ENCODE assay signal across 21 mouse cellular contexts in the genomic region with DNA sequence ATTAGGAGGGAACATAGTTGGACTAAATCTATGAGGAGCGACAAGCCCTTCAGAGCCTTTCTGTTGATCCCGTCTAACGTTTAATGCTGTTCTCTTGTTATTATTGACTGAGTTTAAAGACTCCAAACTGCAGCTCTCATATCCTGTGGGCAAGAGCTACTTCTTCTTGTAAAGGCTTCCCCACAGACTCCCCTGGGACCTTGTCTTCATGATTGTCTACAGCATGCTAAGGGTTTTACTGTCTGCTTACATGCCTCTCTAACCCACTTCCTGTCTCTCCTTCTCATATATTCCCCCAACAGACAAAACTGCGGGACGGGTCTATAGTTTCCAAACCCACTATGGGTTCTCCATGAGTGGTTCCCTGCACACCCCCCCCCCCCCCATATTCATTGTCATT. TPM values are rescaled to one million over a fixed set of nuclear protein-coding genes. Genes with fewer than 3 reads are reported as not detected.
DNase-seq lines count a peak whose midpoint lies in the region; ATAC-seq and TF ChIP-seq lines count a peak whose summit lies in the region.
"Had no signal": no experiment of that assay in that cellular context is flagged by ENCODE, and none has a peak within 500 bp of the region (broad histone marks: within the 10 kb centered on the region; RNA-seq: fewer than 3 reads in every experiment).

No protein-coding gene starts in this region.

- no peak overlapping the region for H3K9ac ChIP-seq in liver, postnatal 0 days (replicated peaks)
- no peak overlapping the region for H3K9ac ChIP-seq in kidney, embryonic 14.5 days (ENCODE audit: low read depth, low read length)
- H3K9ac ChIP-seq: forebrain, embryonic 13.5 days; limb, embryonic 13.5 days; liver, embryonic 14.5 days; stomach, embryonic 15.5 days had no signal

- H3K4me2 ChIP-seq in liver, postnatal 0 days (ENCODE audit: low read depth, low read length), result no peak overlapping the region
- H3K4me2 ChIP-seq in kidney, embryonic 14.5 days (replicated peaks; ENCODE audit: low read depth, low read length), result no peak overlapping the region
- H3K4me2 ChIP-seq: forebrain, embryonic 13.5 days; limb, embryonic 13.5 days; stomach, embryonic 15.5 days had no signal

- 40% methylated on average over 5 of the region's 5 CpGs for WGBS in liver, postnatal 0 days (ENCODE audit: insufficient replicate concordance)
- WGBS in kidney, embryonic 14.5 days, result 88% methylated on average over 5 of the region's 5 CpGs

- no peaks in the 10 kb centered on the region for H3K27me3 ChIP-seq in liver, postnatal 0 days (ENCODE audit: insufficient read depth, low read length)
- H3K27me3 ChIP-seq in kidney, embryonic 14.5 days (ENCODE audit: control insufficient read depth, insufficient read depth, low read length), result no peaks in the 10 kb centered on the region
- H3K27me3 ChIP-seq: forebrain, embryonic 13.5 days; limb, embryonic 13.5 days; stomach, embryonic 15.5 days had no signal

- no peak for TF ChIP-seq EP300 in liver, postnatal 0 days (IDR thresholded peaks at IDR 0.05; ENCODE audit: low read depth)

- no peak for ATAC-seq in liver, postnatal 0 days
- ATAC-seq in kidney, embryonic 14.5 days (ENCODE audit: low FRiP score, low TSS enrichment), result no peak
- ATAC-seq: forebrain, embryonic 13.5 days; midbrain, embryonic 16.5 days had no signal

- no peaks in the 10 kb centered on the region for H3K9me3 ChIP-seq in liver, postnatal 0 days (ENCODE audit: low read length)
- no peaks in the 10 kb centered on the region for H3K9me3 ChIP-seq in kidney, embryonic 14.5 days (ENCODE audit: control insufficient read depth, low read length)
- H3K9me3 ChIP-seq: forebrain, embryonic 13.5 days; limb, embryonic 13.5 days; stomach, embryonic 15.5 days had no signal

- H3K27ac ChIP-seq in liver, postnatal 0 days (ENCODE audit: low read depth), result no peak overlapping the region
- H3K27ac ChIP-seq in kidney, embryonic 14.5 days (ENCODE audit: low read depth, low read length), result no peak overlapping the region
- H3K27ac ChIP-seq: forebrain, embryonic 13.5 days; limb, embryonic 13.5 days; liver, embryonic 14.5 days; stomach, embryonic 15.5 days had no signal

- no peak overlapping the region for H3K4me3 ChIP-seq in liver, postnatal 0 days (ENCODE audit: low read depth, low read length)
- H3K4me3 ChIP-seq in kidney, embryonic 14.5 days (ENCODE audit: low read length), result no peak overlapping the region
- H3K4me3 ChIP-seq: forebrain, embryonic 13.5 days; limb, embryonic 13.5 days; stomach, embryonic 15.5 days had no signal

- DNase-seq in liver, postnatal 0 days, result peak; percentile 29
- no peak for DNase-seq in liver
- peak; percentile 82 to 90 for DNase-seq in B cell, adult 2 months
- DNase-seq in T-cell, adult 2 months (ENCODE audit: low spot score), result peak; percentile 31
- DNase-seq in spleen, postnatal 36 days (ENCODE audit: low spot score in 2 of 2), result peak; percentile 86 to 92
- no peak for DNase-seq in adrenal gland, postnatal 10 days
- DNase-seq in ovary, adult 18-20 months (ENCODE audit: low spot score), result no peak
- DNase-seq: cerebellum, adult 18-20 months; cerebellum, postnatal 25 days; gastrocnemius, postnatal 14 days; kidney, adult 8-10 months; kidney, postnatal 36 days; retina, postnatal 1 day had no signal

- H3K4me1 ChIP-seq in liver, postnatal 0 days (ENCODE audit: insufficient read depth), result peaks cover 14% of the 10 kb centered on the region
- H3K4me1 ChIP-seq in kidney, embryonic 14.5 days (ENCODE audit: control insufficient read depth, insufficient read depth, low read length), result no peaks in the 10 kb centered on the region
- H3K4me1 ChIP-seq: limb, embryonic 13.5 days; stomach, embryonic 15.5 days had no signal

- no peak for TF ChIP-seq CTCF in liver, postnatal 0 days (IDR thresholded peaks at IDR 0.05; ENCODE audit: low read depth)

- no peaks in the 10 kb centered on the region for H3K36me3 ChIP-seq in liver, postnatal 0 days (replicated peaks; ENCODE audit: insufficient read depth, low read length)
- no peaks in the 10 kb centered on the region for H3K36me3 ChIP-seq in kidney, embryonic 14.5 days (ENCODE audit: control insufficient read depth, insufficient read depth, low read length)
- H3K36me3 ChIP-seq: G1E; limb, embryonic 13.5 days; stomach, embryonic 15.5 days had no signal

RNA-seq across cellular contexts. Expression of a gene that starts 4.2 kb away (rescaled TPM):
- 2.8 and 3.3 TPM in 2 replicates for polyA plus RNA-seq in liver, postnatal 0 days (2015; fragmentation: Nextera tagmentation; extraction: Ambion mirVana)
- total RNA-seq in adrenal gland, postnatal 10 days (2021), result 1 to 10 TPM; 2.8 to 3.4 TPM
- polyA plus RNA-seq in kidney, embryonic 14.5 days (2014; fragmentation: Nextera tagmentation; extraction: Ambion mirVana), result 1.5 and 2.6 TPM in 2 replicates
- polyA plus RNA-seq: C2C12 had no signal

Comparison
In these comparisons a context has a peak if more than half of its experiments do, and no peak if none do; other contexts are left out.
1. DNase-seq: peak in liver, postnatal 0 days (single experiment), B cell, adult 2 months (2 of 2), T-cell, adult 2 months (single experiment) and spleen, postnatal 36 days (2 of 2); none in liver (single experiment), adrenal gland, postnatal 10 days (single experiment) and ovary, adult 18-20 months (single experiment).